Mouse (Mus musculus) liver, adult 2 months (tissue): Measurements from ENCODE around the gene Sp2.

Experiments used
- CTCF ChIP-seq: fragments of 200-500 bp; IDR thresholded peaks from 2 replicates; pipeline ENCODE4 v1.5.1; 2011; ENCODE audit warnings: low read depth, low read length, control low read depth
- POLR2A ChIP-seq: fragments of 200-500 bp; IDR thresholded peaks from 2 replicates; pipeline ENCODE4 v1.6.1; 2011; ENCODE audit warnings: low read length, control low read depth; ENCODE audit not compliant: insufficient read depth; ENCODE audit errors: extremely low read depth

DNA sequence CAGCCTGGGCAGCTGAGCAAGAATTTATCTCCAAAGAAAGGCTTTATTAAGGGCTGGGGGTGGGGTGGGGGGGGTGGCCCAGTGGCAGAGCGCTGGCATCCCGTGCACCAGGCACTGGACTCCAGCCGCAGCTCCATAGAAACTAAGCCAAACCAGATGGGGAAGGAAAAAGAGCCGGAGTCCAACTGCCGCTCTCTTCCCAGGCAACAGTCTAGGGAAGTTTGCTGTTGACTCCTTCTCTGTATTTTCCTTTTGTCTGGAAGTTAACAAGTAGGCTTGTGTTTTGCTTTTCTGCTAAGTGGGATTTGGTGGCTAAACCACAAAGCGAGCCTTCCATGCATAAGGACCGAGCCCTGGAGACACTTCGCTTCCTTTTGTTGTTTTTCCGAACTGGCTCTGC lies 36.3 kb downstream of the Sp2 start:
- TF ChIP-seq CTCF (no peak), POLR2A (no peak)
